Mouse (Mus musculus): ENCODE results near the gene 1110008P14Rik. TPM values are rescaled to one million over a fixed set of nuclear protein-coding genes. Genes with fewer than 3 reads are reported as not detected.

1110008P14Rik gene
- polyA plus RNA-seq, 1 experiment: 25.7 TPM

GRCm38 (mm10) chr2:32351471-32351961 lies 30.2 kb downstream of the 1110008P14Rik start:
- no peak for TF ChIP-seq POLR2A (IDR thresholded peaks at IDR 0.05; ENCODE audit: insufficient read depth, low read length)
- TF ChIP-seq EP300 (IDR thresholded peaks at IDR 0.05; ENCODE audit: insufficient read depth, low read depth, low read length): no peak
- no peak for TF ChIP-seq CTCF (IDR thresholded peaks at IDR 0.05; ENCODE audit: low read depth, low read length)
- Histone ChIP-seq H3K36me3 (ENCODE audit: control insufficient read depth, insufficient read depth, low read length, poor library complexity, severe bottlenecking) (no peaks in the 10 kb centered on the region), H3K4me3 (ENCODE audit: low read depth, low read length) (no peak overlapping the region), H3K27me3 (ENCODE audit: control insufficient read depth, insufficient read depth, low read length, poor library complexity, severe bottlenecking) (no peaks in the 10 kb centered on the region), H3K9me3 (replicated peaks; ENCODE audit: control insufficient read depth, insufficient read depth, low read length, poor library complexity, severe bottlenecking) (no peaks in the 10 kb centered on the region), H3K4me1 (ENCODE audit: control insufficient read depth, insufficient read depth, low read length) (peaks cover 16% of the 10 kb centered on the region), H3K9ac (ENCODE audit: low read depth, poor library complexity, severe bottlenecking) (no peak overlapping the region), H3K27ac (ENCODE audit: insufficient read depth, low read length) (no peak overlapping the region)

DNA sequence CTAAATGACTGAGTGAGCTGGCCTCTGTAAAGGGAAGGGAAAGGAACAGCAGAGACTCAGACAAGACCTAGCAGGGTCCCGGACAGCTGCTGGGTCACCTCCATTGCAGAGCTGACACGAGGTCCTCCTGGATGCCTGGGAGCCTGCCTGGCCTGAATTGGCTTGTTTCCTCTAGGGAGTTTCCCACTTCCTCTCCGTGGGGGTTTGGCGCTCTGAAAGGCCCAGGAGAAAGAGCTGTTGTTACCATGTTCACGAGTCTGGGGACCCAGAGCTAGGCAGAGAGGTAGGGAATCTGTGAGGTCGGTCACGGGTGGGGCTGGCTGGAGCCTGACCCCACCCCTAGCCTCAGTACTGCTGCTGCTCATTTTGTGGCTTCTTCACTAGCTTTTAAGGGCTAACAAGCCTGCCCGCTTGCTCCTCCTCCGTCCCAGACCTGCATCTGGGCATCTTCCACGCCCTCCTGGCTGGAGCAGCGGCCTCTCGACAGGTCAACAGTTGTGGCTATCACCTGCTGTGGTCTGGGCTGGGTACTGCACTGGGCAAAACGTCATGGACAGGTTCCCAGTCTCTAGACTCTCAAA lies 31.2 kb downstream of the 1110008P14Rik start:
- no peaks in the 10 kb centered on the region for H3K36me3 ChIP-seq (ENCODE audit: control insufficient read depth, insufficient read depth, low read length, poor library complexity, severe bottlenecking)
- no peak overlapping the region for H3K4me3 ChIP-seq (ENCODE audit: low read depth, low read length)
- TF ChIP-seq CTCF (IDR thresholded peaks at IDR 0.05; ENCODE audit: low read depth, low read length): no peak
- TF ChIP-seq POLR2A (IDR thresholded peaks at IDR 0.05; ENCODE audit: insufficient read depth, low read length): no peak
- no peak for TF ChIP-seq EP300 (IDR thresholded peaks at IDR 0.05; ENCODE audit: insufficient read depth, low read depth, low read length)
- H3K9me3 ChIP-seq (replicated peaks; ENCODE audit: control insufficient read depth, insufficient read depth, low read length, poor library complexity, severe bottlenecking): no peaks in the 10 kb centered on the region
- no peak overlapping the region for H3K27ac ChIP-seq (ENCODE audit: insufficient read depth, low read length)
- H3K9ac ChIP-seq (ENCODE audit: low read depth, poor library complexity, severe bottlenecking): no peak overlapping the region
- H3K4me1 ChIP-seq (ENCODE audit: control insufficient read depth, insufficient read depth, low read length): peaks cover 16% of the 10 kb centered on the region
- no peaks in the 10 kb centered on the region for H3K27me3 ChIP-seq (ENCODE audit: control insufficient read depth, insufficient read depth, low read length, poor library complexity, severe bottlenecking)

DNA sequence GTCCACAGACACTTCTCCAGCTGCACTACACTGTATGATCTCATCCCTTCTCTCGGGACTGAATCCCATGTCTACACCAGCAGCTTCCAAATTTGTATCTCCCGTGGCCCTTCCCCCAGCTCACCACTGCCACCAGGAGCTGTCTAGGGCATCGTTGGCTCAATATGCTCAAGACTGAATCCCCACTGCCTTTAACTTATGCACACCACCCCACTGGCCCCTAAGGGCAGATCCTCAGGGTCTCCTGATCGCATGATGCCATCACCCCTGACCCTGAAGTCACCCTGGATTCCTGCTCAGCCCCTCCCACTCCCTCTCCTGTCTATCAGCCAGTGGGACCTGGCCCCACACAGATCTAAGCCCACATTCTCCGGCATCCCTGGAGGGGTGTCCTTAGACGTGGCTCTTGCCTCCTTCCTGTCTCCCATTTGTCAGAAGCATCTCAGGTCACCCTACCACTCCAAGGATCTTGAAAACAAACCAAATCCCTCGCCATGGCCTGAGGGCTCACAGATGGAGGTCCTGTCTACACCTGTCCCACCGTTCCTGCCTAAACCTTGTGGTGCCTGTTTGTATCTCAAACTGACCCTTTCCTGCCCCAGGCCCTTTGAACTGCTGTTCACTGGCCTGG lies 32.0 kb downstream of the 1110008P14Rik start:
- Histone ChIP-seq H3K9me3 (replicated peaks; ENCODE audit: control insufficient read depth, insufficient read depth, low read length, poor library complexity, severe bottlenecking) (no peaks in the 10 kb centered on the region), H3K4me1 (ENCODE audit: control insufficient read depth, insufficient read depth, low read length) (peaks cover 16% of the 10 kb centered on the region), H3K27me3 (ENCODE audit: control insufficient read depth, insufficient read depth, low read length, poor library complexity, severe bottlenecking) (no peaks in the 10 kb centered on the region), H3K9ac (ENCODE audit: low read depth, poor library complexity, severe bottlenecking) (no peak overlapping the region), H3K4me3 (ENCODE audit: low read depth, low read length) (no peak overlapping the region), H3K36me3 (ENCODE audit: control insufficient read depth, insufficient read depth, low read length, poor library complexity, severe bottlenecking) (no peaks in the 10 kb centered on the region), H3K27ac (ENCODE audit: insufficient read depth, low read length) (no peak overlapping the region)
- TF ChIP-seq EP300 (IDR thresholded peaks at IDR 0.05; ENCODE audit: insufficient read depth, low read depth, low read length) (no peak), CTCF (IDR thresholded peaks at IDR 0.05; ENCODE audit: low read depth, low read length) (no peak), POLR2A (IDR thresholded peaks at IDR 0.05; ENCODE audit: insufficient read depth, low read length) (no peak)

DNA sequence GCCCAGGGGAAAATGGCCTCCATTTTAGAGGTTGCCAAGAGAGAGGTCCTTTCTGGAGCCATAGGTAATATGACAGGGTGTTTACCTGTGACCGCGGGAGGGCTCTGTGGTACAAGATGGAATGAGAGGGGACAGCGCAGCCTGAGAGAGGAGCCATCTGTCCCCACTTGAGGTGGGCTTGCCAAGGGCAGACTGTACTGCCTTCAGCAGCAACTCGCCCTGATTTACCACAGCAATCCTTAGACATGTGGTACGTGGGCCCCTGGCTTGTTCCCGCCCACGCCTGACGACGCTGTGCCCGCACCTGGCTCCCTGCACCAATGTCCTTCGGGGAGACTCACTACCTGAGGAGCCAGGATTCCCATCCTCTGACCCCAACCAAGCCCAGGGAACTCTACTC lies 33.4 kb downstream of the 1110008P14Rik start:
- Histone ChIP-seq H3K4me3 (ENCODE audit: low read depth, low read length) (no peak overlapping the region; the same call in 1 of the 2 replicates), H3K9ac (ENCODE audit: low read depth, poor library complexity, severe bottlenecking) (no peak overlapping the region), H3K36me3 (ENCODE audit: control insufficient read depth, insufficient read depth, low read length, poor library complexity, severe bottlenecking) (no peaks in the 10 kb centered on the region), H3K9me3 (replicated peaks; ENCODE audit: control insufficient read depth, insufficient read depth, low read length, poor library complexity, severe bottlenecking) (no peaks in the 10 kb centered on the region), H3K27ac (ENCODE audit: insufficient read depth, low read length) (no peak overlapping the region), H3K4me1 (ENCODE audit: control insufficient read depth, insufficient read depth, low read length) (peaks cover 16% of the 10 kb centered on the region), H3K27me3 (ENCODE audit: control insufficient read depth, insufficient read depth, low read length, poor library complexity, severe bottlenecking) (no peaks in the 10 kb centered on the region)
- TF ChIP-seq CTCF (IDR thresholded peaks at IDR 0.05; ENCODE audit: low read depth, low read length) (no peak), EP300 (IDR thresholded peaks at IDR 0.05; ENCODE audit: insufficient read depth, low read depth, low read length) (no peak), POLR2A (IDR thresholded peaks at IDR 0.05; ENCODE audit: insufficient read depth, low read length) (no peak)

- no peaks in the 10 kb centered on the region for H3K9me3 ChIP-seq (replicated peaks; ENCODE audit: control insufficient read depth, insufficient read depth, low read length, poor library complexity, severe bottlenecking)
- no peak overlapping the region for H3K9ac ChIP-seq (ENCODE audit: low read depth, poor library complexity, severe bottlenecking)
- no peaks in the 10 kb centered on the region for H3K27me3 ChIP-seq (ENCODE audit: control insufficient read depth, insufficient read depth, low read length, poor library complexity, severe bottlenecking)
- no peak overlapping the region for H3K27ac ChIP-seq (ENCODE audit: insufficient read depth, low read length)
- no peak for TF ChIP-seq CTCF (IDR thresholded peaks at IDR 0.05; ENCODE audit: low read depth, low read length)
- no peak for TF ChIP-seq POLR2A (IDR thresholded peaks at IDR 0.05; ENCODE audit: insufficient read depth, low read length)
- TF ChIP-seq EP300 (IDR thresholded peaks at IDR 0.05; ENCODE audit: insufficient read depth, low read depth, low read length): no peak
- no peak overlapping the region for H3K4me3 ChIP-seq (ENCODE audit: low read depth, low read length)
- H3K4me1 ChIP-seq (ENCODE audit: control insufficient read depth, insufficient read depth, low read length): peaks cover 16% of the 10 kb centered on the region
- no peaks in the 10 kb centered on the region for H3K36me3 ChIP-seq (ENCODE audit: control insufficient read depth, insufficient read depth, low read length, poor library complexity, severe bottlenecking)
Observed at GRCm38 (mm10) chr2:32347019-32347418, 34.7 kb downstream of the 1110008P14Rik start.

Measured in ES-Bruce4 (cell line).